Mouse (Mus musculus): ENCODE results near the gene Thap7. TPM values are rescaled to one million over a fixed set of nuclear protein-coding genes. Genes with fewer than 3 reads are reported as not detected.
"Not testable (repeated sequence)": the region's sequence is repeated elsewhere in the genome, so short reads cannot be mapped to it uniquely, and the experiment has no call there.

Thap7 gene
- total RNA-seq (2021), result 29.4 and 33.3 TPM in 2 replicates
- long read RNA-seq, experiment 1, transcript Thap7-201 (5 exons, 1,248 nt), result minor isoform, 10 of 36 reads
- long read RNA-seq, experiment 1, transcript Thap7-202 (4 exons, 734 nt), result major isoform, 11 of 36 reads
- long read RNA-seq, experiment 1, partial matches to known transcripts, result 4 of 36 reads
- long read RNA-seq, experiment 1, other reads (novel, unspliced or antisense), result 5 of 36 reads
- long read RNA-seq, experiment 2, transcript Thap7-201 (5 exons, 1,248 nt), result major isoform, 11 of 32 reads
- long read RNA-seq, experiment 2, partial matches to known transcripts, result 3 of 32 reads
- long read RNA-seq, experiment 2, other reads (novel, unspliced or antisense), result 6 of 32 reads

DNA sequence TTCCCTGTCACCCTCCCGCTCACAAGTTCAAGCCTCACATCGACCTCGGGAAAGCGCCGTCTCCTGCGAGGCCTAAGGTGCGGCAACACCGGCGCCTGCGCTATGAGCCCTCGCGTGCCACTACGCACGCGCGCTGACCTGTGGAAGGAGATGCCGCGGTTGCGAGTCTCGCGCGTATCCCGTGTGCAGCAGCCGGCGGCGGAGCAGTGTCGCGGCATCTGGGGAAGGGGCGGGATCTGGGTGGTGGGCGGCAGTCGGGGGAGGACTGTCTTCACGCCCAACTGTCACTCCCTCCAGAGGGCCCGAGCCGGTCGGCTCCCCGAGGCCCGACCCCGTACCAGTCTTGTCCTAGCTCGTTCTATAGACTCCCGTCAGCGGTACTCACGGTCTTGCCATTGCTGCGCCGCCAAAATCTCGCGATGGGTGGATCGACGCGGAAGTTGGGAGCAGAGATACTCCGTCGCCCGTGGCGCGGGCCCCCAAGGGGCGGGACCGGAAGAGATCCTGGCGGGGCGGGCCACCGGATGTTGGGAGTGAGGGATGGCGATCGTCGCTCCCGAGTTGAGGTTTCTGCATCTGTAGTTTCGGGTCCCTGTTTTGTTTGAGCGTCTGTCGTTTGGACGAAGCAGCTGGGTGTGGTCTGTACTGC is at the start of gene Thap7:
Gene Thap7 (minus strand): TSS at position 497 of the 649 bp plus-strand sequence.
- peak; percentile 99 for DNase-seq

DNA sequence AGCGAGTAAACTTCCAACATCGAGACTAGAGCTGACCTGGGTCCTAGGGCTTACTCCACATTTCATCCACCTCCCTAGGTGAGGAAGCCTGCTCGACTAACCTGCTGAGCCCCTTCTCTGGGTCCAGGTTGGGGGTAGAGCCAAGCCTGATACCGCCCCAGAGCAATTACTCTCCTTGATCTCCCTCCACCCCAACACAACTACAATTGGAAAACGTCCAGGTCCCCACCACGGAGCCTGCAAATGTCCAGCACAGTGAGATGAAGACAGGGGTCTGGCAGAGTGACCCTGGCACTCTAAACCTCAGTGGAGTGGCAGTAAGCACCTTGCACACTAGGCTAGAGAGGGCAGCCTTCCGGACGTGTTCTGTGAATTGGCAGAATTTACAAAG is 45.9 kb upstream of the Thap7 start:
- DNase-seq, result no peak

DNA sequence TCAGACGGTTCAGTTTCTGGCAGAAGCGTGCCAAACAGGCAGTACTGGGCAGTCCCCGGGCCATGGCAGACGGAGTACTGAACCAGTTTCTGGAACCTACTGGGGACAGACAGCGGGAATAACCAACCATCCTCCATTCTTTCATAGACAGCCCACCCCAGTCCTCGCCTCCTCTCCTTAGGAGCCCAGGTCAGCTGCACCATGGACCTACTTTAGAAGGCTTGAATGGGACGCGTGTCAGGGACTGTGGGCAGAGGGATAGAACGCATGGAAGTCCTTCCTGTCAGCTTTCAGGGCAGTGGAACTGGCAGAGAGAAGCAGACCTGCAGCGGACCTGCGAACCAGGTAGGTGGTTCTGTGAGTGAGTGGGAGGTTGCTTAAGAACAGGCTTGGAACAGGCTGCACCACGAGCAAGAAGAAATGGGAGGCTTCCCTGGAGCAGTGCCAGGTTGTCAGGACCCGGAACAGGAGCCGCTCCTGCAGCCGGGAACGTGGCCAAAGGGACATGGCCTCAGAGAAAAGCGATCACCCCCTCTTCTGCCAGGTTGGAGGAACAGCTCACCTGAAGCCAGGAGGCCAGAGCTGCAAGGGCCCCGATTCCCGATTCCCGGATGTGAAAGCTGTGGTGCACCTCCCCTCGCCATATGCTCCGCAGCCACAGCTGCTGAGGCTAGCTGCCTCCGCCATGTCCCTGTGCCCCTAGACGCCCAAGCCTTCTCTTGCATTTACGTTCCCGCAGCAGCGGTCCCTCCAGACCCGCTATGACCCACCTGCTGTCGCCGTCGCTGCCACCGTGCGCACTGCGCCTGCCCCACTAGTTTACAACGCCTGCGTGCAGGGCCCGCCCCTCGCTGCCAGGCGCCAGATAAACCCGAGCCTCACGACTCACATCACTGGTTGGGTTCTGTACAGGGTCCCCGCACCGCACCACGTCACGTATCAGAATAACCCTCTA is 45.2 kb upstream of the Thap7 start:
- peak; percentile 84 for DNase-seq

DNA sequence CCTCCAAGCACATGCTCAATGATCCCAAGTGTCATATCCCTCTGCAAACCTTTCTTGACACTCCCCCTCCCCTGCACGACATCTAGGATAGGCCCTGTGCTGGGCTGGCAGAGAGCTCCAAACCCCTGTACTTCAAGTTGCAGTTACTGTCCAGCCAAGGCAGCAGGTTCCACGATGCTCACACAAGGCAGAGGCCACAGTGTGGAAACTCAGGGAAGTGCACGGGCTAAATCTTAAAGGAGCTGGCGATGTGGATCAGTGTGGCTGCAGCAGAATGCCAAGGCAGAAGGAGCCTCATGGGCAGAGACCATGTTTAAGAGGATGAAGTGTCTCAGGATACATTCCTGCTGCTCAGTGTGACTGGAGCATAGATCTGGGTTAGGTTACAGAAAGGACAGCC is 35.2 kb upstream of the Thap7 start:
- no peak for DNase-seq

DNA sequence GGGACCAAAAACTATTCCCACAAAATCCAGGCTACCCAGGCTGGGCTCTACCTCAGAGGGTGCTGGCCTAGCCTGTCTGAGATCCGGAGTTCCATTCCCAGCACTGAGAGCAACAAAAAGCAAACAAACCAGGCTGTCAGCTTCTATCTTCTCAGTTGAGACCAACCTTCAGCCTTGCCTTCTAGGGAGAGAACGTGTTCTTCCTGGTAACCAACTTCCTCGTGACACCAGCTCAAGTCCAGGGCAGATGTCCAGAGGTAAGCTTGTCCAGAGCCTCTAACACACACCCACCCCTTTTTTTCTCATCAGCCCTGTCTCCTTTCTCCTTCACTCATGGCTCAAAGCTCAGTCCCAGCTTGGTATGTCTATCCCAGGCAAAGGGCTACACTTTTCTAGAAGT is 33.8 kb upstream of the Thap7 start:
- no peak for DNase-seq

DNA sequence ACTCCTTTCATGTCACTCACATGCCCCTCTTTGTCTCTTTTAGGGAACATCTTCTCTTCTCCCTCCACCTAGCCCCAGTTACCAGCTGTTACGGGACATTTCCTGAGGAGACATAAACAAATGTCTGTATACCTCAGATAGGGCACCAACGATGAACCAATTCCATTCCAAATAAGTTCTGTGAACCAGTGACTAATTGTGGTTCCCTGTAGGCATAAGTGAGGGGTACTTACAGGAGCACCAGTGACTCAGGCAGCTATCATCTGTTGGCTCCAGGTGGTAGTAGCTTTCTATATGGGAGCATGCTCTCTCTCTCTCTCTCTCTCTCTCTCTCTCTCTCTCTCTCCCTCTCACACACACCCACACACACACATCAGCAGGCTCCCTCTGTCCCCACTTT is 33.3 kb upstream of the Thap7 start:
- DNase-seq, result no peak

DNA sequence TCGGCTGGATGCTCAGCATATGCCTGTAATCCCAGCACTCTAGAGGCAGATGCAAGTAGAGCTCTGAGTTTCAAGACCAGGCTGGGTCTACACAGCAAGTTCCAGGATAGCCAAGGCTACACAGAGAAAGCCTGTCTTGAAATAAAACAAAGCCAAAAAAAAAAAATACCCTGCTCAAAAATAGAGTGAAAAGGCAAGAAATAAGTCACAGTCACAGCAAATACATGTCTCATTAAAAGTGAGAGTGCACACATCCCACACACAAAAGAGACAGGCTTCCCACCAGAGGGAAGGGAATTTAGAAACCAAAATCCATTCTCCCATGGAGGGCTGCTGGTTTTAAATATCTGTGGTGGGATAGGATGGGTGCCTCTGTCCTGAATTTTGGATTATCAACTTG is 32.6 kb upstream of the Thap7 start:
- DNase-seq, result no peak

DNA sequence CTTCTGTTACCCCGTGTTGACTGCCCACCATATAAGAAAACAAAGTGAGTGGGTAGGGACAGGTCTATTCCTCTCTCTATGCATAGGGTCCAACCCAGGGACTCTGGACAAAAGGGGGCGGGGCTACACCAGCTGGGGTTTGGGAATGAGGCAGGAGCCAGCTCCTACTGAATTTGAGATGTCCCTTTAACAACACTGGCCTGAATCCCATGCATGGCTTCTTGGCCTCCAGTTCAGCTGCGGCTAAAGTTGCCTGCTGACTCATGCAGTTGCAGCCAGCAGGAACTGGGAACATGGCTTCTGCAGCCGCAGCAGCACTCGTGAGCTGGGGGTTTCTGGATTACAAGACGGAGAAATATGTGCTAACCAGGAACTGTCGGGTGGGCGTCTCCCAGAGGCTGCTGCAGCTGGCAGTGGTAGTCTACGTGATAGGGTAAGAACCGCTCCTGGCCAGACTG is 30.8 kb upstream of the Thap7 start, which contains the start of gene P2rx6:
Gene P2rx6 (plus strand): TSS at position 135 of the 458 bp plus-strand sequence.
- DNase-seq, result peak; percentile 63

DNA sequence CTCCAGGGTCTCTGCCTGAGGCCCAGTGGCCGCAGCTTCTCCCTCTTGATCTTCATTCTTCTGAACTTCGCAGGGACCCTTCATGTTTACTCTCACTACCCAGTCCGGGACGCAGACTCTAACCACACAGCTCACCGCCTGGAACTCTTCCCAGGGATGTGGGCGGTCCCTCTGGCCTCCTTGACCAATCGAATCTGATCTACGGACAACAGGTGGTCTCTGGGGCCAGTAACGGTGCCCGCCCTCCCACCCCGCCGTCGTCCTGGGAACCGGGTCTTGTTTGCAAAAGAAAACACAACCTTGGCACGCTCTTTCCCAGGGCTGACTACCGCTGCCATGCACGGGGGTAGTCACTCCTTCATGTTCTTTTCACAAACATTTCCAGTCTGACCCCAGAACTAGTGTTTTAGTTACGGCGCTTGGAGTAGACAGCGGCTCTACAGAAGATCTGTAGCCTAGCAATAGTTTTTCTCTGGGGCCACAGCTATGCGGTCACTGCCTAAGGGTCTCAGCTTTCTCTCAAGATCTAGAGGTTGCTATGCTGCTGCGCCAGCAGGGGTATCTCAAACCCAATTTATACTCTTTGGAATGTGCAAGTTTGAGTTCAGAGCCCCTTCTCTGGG is 30.3 kb upstream of the Thap7 start, which contains the start of gene Lrrc74b:
Gene Lrrc74b (minus strand): TSS at position 120 of the 623 bp plus-strand sequence.
- peak; percentile 85 for DNase-seq

DNA sequence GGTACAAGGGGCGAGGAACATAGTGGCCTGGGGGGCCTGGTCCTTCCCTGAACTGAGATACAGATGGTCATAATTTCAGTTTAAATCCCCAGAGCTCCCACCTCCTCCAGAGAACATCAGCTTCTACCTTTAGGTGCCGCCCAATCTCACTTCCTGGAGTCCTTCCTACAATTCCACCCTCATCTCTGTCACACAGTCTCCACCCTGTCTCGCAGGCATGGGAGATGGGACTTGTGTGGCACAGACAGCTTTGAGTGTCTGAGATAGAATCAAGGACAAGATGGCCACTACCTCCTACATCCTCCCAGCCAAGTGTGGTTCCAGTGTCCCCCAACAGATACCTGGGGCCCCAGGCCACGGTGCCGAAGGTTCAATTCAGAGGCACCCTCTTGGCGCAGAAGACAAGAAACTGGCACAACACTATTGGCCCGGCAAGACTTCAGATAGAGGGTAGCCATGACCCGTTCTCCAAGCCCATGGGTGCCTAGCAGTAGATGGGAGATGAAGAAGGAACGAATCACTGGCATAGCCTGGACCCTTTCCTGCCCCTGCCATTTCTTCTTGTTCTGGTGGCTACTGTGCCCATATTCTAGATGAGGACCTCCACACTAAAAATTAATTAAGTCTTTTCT is 28.6 kb upstream of the Thap7 start:
- no peak for DNase-seq

DNA sequence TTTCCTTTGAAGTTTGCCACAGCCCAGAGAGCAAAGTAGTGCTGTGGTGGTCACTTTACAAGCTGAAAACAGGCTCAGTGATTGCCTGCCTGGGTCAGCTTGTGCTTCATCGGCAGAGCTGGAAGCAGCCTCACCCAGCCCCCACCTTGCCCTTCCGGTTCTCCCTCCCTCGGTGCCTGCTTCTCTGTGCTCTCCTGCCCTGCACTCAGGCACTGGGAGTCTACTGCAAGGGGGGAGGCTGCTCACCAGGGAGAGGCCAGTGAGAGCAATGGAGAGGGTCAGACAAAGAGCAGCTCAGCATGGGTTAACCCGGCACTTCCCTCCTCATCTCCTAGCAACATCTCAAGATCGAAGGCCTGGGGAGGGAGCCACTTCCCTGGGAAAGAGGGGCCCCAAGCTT is 27.9 kb upstream of the Thap7 start:
- DNase-seq, result no peak

DNA sequence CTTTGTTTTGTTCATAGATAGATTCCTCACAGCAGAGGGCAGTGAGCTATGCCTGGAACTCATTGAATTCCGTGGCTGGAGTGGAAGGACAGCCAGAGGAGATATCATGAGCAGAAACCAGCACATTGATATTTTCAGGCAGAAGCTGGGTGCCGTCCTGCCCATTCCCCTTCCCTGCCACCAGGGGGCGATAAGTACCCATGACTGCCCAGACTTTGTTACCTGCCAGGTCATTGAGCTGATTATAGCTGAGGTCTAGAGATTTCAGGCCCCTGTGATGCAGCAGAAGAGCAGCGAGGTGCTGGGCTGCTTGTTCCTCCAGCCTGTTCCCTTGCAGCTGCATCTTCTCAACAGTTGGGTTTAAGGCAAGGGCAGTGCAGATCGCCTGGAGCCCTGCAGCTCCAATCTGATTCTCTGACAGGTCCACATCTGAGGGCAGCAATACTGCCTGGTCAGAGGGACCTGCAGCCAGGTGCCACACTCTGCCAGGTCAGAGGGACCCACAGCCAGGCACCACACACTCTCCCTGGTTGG is 27.1 kb upstream of the Thap7 start:
- DNase-seq, result peak; percentile 86

DNA sequence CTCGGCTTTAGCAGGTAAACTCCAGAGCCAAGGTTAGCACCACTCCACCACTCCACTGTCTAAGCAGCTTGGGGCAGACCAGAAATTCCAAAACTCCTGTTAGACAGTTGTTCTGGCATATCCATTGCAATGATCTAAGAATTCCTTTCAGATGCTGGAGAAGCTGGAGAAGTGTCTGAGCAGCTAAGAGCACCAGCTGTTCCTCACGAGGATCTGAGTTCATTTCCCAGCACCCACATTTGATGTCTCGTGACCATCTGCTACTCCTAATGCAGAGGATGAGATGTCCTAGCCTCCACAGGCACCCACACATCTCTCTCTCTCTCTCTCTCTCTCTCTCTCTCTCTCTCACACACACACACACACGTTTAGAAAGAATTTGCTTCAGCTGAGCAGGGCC is 26.0 kb upstream of the Thap7 start:
- no peak for DNase-seq

DNA sequence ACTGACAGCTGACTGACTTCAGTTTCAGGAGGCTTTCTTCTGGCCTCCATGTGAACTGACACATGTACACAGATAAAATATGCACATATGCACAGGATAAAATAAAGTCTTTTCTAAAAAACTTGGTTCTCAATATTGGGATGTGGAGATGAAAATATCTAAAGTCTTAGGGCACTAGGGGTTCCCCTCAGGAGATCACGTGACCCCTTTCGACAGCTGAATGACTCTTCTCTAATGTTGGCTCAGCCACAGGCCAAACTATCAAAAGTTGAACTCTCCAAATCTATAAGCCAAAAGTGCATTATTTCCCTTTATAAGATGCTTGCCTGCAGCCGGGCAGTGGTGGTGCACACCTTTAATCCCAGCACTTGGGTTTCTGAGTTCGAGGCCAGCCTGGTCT is 25.2 kb upstream of the Thap7 start:
- no peak for DNase-seq

DNA sequence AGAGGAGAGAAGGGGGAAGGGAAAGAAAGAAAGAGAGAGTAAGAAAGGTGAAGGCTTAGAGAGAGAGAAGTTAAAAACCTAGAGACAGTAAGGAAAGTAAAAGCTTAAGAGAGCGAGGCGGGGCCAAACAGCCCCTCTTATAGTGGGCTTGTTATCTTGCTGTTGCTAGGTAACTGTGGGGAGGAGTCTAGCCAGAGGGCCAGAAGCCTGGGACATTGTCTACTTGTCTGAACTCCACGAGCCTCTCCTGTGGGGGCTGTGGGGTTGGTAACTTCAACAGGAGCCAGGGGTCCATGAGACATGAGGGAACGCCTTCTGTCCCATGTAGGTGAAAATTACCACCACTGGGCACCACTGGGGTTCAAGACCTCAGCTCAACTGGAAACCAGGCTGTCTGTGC is 23.8 kb upstream of the Thap7 start:
- DNase-seq, result not testable (repeated sequence)

DNA sequence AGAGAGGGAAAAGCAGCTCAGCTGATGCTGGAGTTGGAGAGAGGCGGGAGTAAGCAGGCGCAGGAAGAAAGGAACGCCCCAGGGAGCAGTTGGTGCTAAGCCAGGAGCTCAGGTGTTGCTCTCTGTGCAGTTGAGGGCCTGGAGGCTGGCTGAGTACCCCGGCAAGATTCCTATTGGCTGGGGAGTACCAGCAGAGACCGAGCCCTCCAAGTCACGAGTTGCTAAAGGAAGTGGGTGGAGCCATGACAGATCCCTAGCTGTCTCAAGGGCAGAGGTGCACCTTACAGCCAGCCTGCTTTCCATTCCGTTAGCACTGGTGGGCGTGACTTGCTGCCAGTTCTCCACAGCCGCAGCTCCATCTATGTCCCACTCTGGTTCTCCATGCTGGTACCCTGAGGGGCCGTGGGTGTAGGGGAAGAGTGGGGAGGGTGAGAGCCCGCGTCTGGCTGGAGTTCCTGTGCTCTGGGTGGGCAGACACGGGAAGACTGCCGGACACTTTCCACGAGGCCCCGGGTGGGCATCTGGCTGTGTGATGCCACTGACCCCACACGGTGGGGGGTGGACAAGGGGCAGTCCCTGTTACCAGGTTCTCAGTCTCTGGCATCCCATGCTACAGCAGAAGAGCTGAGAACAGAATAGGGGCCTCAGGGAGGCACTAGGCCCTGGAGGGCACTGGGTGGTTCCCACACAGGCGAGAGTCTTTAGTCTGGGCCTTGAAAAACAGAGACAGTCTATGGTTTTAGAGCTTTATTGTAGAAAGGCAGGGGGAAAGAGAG is 23.2 kb upstream of the Thap7 start:
- peak; percentile 58 for DNase-seq

DNA sequence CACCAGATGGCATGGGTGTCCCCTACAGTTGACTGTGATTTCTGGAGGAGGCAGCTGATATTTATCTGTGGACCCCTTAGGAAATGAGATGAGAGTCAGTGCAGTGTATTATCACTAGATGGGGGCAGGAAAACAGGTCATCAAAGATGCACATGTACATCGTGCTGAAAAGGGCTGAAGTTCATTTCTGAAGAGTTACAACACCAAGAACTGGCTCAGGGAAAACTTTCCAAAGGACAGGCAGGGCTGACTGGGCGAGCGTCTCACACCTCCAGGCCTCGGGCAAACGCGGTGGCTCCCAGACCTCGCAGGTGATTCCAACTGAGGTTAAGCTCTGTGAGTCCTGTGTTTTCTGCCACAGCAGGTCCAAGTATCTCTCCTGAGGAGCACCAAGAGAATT is 21.9 kb upstream of the Thap7 start:
- no peak for DNase-seq

DNA sequence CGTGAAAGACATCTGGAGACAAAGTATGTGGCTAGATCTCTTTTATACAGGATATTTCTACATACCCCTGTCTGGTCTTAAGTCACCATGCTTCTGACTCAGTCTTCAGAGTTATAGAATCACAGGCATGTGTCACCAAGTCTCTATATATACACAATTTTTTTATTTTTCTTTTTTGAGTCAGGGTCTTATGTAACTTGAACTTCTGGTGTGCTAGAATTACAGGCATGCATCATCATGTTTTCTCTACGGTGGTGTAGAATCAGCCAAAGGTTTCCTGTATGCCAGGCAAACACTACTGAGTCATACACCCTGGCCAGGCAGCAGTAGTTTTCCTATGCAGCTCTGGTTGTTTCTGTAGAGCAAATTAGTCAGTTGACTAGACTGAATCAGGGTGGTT is 11.7 kb upstream of the Thap7 start:
- no peak for DNase-seq

DNA sequence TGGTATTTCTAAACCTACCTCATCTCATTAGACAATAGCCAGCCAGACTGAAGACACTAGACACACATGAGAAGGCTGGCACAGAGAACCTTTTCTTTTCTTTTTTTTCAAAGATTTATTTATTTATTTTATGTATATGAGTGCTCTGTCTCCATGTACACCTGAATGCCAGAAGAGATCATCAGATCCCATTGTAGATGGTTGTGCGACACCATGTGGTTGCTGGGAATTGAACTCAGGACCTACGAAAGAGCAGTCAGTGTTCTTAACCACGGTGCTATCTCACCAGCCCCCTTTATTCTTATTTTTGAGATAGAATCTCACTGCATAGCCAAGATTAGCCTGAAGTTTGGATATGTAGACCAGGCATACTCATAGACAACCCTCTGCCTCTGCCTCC is 5.6 kb upstream of the Thap7 start:
- DNase-seq, result no peak

DNA sequence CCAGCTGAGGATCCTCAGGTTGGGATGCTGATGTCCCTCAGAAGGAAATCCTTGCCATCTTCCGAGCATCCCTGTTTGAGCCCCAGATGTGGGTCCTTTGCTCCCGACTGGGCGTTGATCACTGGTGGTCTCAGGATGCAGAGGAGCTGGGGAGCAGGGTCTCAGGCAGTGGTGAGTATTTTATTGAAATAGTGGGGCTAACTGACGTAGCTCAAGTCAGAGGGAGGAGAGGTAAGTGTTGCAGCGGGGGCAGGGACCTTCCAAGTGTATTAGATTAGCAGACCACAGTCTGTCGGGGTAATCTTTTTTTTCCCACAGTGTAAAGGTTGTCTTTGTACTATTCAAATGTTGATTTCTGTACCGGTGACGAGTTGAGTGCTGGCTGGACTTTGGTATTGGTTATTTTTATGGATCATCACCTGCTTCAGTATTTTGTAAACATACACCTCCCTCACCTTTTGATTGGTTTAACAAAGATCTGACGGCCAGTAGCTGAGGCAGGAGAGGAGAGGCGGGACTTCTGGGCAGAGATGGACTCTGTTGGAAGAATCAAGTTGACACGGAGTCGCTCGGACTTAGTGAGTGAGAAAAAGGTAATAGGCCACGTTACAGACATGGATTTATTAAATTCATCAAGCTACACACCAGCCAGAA is 1.9 kb upstream of the Thap7 start:
- no peak for DNase-seq
